Mouse (Mus musculus) stomach, embryonic 15.5 days (tissue): ENCODE data around the gene Itk. TPM values are rescaled to one million over a fixed set of nuclear protein-coding genes. Genes with fewer than 3 reads are reported as not detected.

Experiments
- ATAC-seq: fragments of 200-750 bp; cut with Nextera tagmentation; 2 replicates; pipeline ENCODE4 v1.8.0; 2017; ENCODE audit warnings: low read depth, moderate number of reproducible peaks, moderate TSS enrichment; ENCODE audit not compliant: insufficient read depth, low FRiP score
- H3K27ac ChIP-seq: fragments of 300-500 bp; sonication (generic); 2 replicates; pipeline ENCODE4 v1.5.1; 2015; ENCODE audit warnings: mild to moderate bottlenecking, inconsistent platforms
- H3K27me3 ChIP-seq: fragments of 300-500 bp; sonication (generic); replicated peaks from 2 replicates; pipeline ENCODE4 v1.6.1; 2015; ENCODE audit warnings: inconsistent platforms
- H3K36me3 ChIP-seq: fragments of 300-500 bp; sonication (generic); 2 replicates; pipeline ENCODE4 v1.6.1; 2015; ENCODE audit warnings: inconsistent platforms
- H3K4me1 ChIP-seq: fragments of 300-500 bp; sonication (generic); 2 replicates; pipeline ENCODE4 v1.6.1; 2015; ENCODE audit warnings: inconsistent platforms
- H3K4me2 ChIP-seq: fragments of 300-500 bp; sonication (generic); 2 replicates; pipeline ENCODE4 v1.6.1; 2015; ENCODE audit warnings: mild to moderate bottlenecking, inconsistent platforms
- H3K4me3 ChIP-seq: fragments of 300-500 bp; sonication (generic); replicated peaks from 2 replicates; pipeline ENCODE4 v1.5.1; 2015; ENCODE audit warnings: inconsistent platforms
- H3K9ac ChIP-seq: fragments of 300-500 bp; sonication (generic); 2 replicates; pipeline ENCODE4 v1.6.1; 2015; ENCODE audit warnings: inconsistent platforms
- H3K9me3 ChIP-seq: fragments of 300-500 bp; sonication (generic); 2 replicates; pipeline ENCODE4 v1.6.1; 2016; ENCODE audit warnings: inconsistent platforms
- WGBS: fragments of 180-500 bp; shearing (Covaris S2); methylation state at CpG from one replicate; pipeline ENCODE4 v1.1.7; 2015; 5-methylcytosine and 5-hydroxymethylcytosine counted together
- polyA plus RNA-seq: library from polyadenylated mRNA; unstranded; fragments of >200 nt; fragmentation: Nextera tagmentation; extraction: Ambion mirVana; gene quantifications from 2 replicates; pipeline ENCODE4 v1.2.1, GENCODE M21; 2015

The Itk gene
- polyA plus RNA-seq, 1 experiment from 2014 or later = 0.26 TPM

DNA sequence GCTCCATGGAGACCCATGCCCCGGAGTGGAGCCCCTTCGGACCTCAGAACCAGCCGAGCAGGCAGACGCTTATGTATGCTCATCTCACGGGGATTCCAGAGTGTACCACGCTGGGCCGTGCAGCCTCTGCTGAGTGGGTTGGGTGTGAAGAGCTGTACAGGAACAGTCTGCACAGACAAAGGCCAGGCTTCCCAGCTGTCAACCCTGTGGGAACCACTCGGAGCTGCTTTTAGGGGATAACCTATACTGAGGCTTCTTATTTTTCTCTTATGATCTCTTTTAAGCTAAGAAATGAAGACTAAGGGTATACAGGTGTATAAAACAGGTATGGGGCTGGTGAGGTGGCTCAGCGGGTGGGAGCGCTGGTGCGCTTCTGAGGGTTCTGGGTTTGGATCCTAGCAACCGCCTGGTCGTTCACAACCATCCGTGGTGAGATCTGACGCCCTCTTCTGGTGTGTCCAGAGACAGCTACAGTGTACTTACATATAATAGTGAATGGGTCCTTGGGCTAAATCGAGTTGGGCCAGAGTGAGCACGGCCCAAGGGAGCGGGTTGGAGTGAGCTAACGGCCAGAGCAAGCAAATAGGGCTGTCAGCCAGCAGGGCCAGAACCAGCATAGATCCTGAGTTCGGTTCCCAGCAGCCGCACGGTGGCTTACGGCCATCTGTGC, 87.6 kb downstream of the Itk start:
- Histone ChIP-seq H3K4me2 (no peak overlapping the region), H3K27ac (no peak overlapping the region), H3K36me3 (no peaks in the 10 kb centered on the region), H3K27me3 (no peaks in the 10 kb centered on the region), H3K9ac (no peak overlapping the region), H3K4me3 (no peak overlapping the region), H3K9me3 (no peaks in the 10 kb centered on the region), H3K4me1 (peaks cover 7% of the 10 kb centered on the region; the same call in 1 of the 2 replicates)
- no peak for ATAC-seq
- WGBS = 88% methylated on average over 23 of the region's 23 CpGs

DNA sequence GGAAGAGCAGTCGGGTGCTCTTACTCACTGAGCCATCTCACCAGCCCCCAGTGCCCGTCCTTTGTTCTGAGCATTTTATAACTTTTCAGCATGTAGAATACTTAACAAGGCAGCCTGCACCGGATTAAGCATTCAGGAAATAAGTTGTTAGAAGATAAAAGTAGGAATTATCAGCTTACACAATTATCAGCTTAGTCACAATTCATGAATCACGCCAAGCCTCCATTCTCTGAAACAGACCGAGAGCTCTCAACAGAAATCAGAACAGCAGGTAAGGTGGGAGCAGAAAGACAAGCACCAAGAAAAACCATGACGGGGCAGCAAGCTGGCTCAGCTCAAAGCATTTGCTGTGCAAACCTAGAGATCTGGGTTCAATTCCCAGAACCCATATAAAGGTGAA, 89.4 kb downstream of the Itk start:
- Histone ChIP-seq H3K27me3 (no peaks in the 10 kb centered on the region), H3K27ac (no peak overlapping the region), H3K4me2 (no peak overlapping the region), H3K4me3 (no peak overlapping the region), H3K9ac (no peak overlapping the region), H3K9me3 (no peaks in the 10 kb centered on the region), H3K4me1 (peaks cover 7% of the 10 kb centered on the region; the same call in 1 of the 2 replicates), H3K36me3 (no peaks in the 10 kb centered on the region)
- no peak for ATAC-seq
- 68% methylated on average over 6 of the region's 6 CpGs for WGBS

DNA sequence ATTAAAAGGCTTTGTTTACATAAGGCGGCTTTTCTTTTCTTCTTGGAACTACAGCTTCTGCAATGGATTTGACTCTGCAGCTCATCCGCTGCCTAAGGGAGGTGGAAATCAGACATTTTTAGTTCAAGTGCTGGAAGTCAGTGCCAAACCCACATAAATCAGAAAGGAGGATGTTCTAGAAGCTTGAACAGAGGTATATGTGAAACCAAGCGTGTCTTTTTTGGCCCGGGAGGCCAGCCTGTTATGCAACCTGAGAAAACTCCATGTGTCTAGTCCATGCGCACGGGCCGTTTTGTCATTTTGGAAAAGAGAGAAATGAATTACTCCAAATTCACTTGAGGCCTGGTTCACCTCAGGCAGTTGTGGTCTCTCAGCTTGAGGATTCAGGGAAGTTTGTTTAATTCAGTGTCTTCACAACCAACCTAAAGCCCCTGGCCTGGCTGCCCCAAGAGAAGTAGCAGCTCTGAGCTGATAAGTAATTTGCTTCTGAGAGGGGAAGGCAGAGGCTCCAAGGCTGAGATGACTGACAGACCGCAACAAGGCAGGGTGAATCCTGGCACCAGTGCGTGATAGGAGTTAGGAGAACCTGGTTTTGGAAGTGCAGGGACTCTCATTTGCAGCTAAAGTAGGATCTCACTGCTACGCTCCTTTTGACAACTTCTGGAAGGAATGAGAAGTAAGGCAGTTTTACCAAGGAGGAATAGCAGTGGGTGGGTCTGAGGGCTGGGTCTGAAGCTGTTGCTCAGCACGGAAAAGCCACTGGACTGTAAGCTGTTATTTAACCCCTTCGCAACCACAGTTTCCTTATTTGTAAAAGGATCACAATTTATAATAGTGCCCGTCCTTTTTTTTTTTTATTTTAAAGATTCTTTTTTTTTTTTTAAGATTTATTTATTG, 90.2 kb downstream of the Itk start:
- Histone ChIP-seq H3K4me1 (peaks cover 7% of the 10 kb centered on the region; the same call in 1 of the 2 replicates), H3K4me3 (no peak overlapping the region), H3K27me3 (no peaks in the 10 kb centered on the region), H3K27ac (peak overlapping the region; percentile 21; the same call in 1 of the 2 replicates), H3K4me2 (no peak overlapping the region), H3K9me3 (no peaks in the 10 kb centered on the region), H3K36me3 (no peaks in the 10 kb centered on the region), H3K9ac (no peak overlapping the region)
- 48% methylated on average over 13 of the region's 13 CpGs for WGBS
- ATAC-seq = no peak

DNA sequence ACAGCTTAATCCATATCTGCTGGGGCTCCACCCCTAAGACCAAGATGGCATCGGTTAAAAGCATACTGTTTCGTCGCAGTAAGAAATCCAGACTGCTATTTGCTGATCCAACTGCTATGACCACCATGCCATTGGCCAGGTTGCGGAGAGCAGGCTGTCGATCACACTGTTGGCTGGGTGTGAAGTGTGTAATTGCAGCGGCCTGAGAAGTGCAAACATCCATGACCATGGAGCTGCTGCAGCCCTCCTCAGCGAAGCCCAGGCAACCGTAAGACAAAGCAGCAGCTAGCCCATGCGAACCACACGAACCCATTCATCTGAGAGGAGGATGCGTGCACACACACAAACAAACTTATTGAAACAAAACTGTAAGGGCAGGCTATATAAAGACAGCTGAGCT, 94.9 kb downstream of the Itk start:
- H3K9ac ChIP-seq = no peak overlapping the region
- no peak overlapping the region for H3K4me3 ChIP-seq
- H3K4me1 ChIP-seq = peaks cover 10% of the 10 kb centered on the region; the same call in 1 of the 2 replicates
- no peaks in the 10 kb centered on the region for H3K36me3 ChIP-seq
- H3K9me3 ChIP-seq = no peaks in the 10 kb centered on the region
- H3K27me3 ChIP-seq = no peaks in the 10 kb centered on the region
- no peak overlapping the region for H3K4me2 ChIP-seq
- no peak for ATAC-seq
- no peak overlapping the region for H3K27ac ChIP-seq
- 83% methylated on average over 11 of the region's 11 CpGs for whole genome bisulfite sequencing

DNA sequence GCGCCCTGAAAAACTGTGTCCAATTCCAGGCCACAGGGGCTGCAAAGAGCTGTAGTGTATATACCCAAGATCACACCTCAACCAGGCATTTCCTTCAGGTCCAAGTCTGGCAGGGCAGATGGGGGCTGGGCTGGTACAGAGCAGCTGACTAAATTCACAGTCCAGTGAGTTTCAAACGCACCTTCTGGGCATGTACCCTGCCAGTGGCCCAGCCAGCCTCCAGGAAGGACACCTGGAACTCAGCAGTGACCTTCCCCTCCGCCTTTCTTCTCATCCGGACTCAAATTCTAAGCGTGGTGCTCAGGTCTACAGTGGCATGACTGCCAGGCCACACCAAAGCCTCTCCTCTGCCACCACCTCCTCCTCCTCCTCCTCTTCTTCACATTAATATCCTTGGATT, 95.8 kb downstream of the Itk start:
- Histone ChIP-seq H3K4me1 (peaks cover 3% of the 10 kb centered on the region; the same call in 1 of the 2 replicates), H3K4me2 (no peak overlapping the region), H3K4me3 (no peak overlapping the region), H3K27me3 (no peaks in the 10 kb centered on the region), H3K9me3 (no peaks in the 10 kb centered on the region), H3K36me3 (no peaks in the 10 kb centered on the region), H3K27ac (no peak overlapping the region), H3K9ac (no peak overlapping the region)
- WGBS = 86% methylated on average over 5 of the region's 5 CpGs
- ATAC-seq = no peak; the same call in 1 of the 2 replicates

DNA sequence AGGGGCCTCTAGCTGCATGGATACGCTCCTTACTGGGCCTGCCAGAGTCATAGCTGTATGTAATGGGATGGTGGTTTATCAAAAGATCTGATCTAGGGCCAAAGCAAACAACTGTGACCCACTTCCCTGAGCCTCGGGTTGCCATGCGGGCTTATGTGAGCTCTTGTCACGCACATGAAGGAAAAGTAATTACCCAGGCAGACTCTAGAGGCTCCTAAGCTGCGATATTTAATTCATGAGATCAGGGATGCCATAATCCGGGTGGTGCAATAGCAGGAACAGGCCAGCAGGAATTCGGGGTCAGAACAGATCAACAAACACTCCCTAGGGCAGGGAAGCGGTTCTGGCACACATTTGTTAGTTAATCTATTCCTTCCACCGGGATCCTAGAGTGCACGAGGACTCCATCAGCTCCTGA, 98.3 kb downstream of the Itk start:
- Histone ChIP-seq H3K27ac (no peak overlapping the region), H3K9me3 (no peaks in the 10 kb centered on the region), H3K4me1 (peaks cover 3% of the 10 kb centered on the region; the same call in 1 of the 2 replicates), H3K4me2 (no peak overlapping the region), H3K9ac (no peak overlapping the region), H3K36me3 (no peaks in the 10 kb centered on the region), H3K4me3 (no peak overlapping the region), H3K27me3 (no peaks in the 10 kb centered on the region)
- 34% methylated on average over 10 of the region's 10 CpGs for WGBS
- ATAC-seq = no peak

DNA sequence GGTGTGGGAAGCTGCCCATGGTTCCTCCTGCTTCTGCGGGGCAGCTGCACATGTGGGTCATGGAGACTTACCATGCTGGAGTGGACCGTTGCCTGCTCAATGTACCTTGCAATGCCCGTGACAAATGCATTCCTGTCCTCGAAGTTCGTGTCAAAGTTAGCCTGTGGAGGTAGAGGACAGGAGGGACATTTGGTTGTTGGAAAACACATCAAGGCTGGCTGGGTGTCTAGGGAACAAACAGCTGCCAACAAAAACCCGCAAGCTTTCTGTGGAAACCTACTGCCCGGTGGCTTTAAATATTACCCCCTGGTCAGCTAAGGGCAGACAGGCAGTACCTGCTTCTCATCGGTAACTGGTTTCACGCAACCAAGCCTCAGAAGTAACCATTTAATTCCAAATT, 99.8 kb downstream of the Itk start:
- Histone ChIP-seq H3K4me1 (peaks cover 3% of the 10 kb centered on the region; the same call in 1 of the 2 replicates), H3K9ac (no peak overlapping the region), H3K27ac (no peak overlapping the region), H3K27me3 (no peaks in the 10 kb centered on the region), H3K36me3 (no peaks in the 10 kb centered on the region), H3K4me2 (no peak overlapping the region), H3K4me3 (no peak overlapping the region), H3K9me3 (no peaks in the 10 kb centered on the region)
- 91% methylated on average over 9 of the region's 9 CpGs for WGBS
- ATAC-seq = no peak

DNA sequence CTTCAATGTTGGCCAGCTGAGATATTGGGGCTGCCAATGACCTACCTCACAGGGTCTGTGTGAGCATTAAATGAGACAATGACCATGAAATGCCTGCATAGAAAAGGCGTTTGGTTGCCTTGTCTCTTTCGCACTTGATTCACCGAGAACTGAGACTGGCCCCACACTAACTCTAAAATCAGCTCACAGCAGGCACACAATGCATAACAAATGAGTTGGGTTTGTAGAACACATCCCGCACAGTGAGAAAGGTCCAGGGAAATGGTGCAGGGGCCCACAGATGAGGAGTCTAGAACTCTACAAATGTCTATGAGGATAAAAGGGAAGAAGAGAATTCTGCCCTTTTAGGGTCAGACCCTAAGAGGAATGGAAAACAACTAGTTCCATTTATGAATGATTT, 100.3 kb downstream of the Itk start:
- Histone ChIP-seq H3K27ac (no peak overlapping the region), H3K4me1 (peaks cover 3% of the 10 kb centered on the region; the same call in 1 of the 2 replicates), H3K27me3 (no peaks in the 10 kb centered on the region), H3K36me3 (no peaks in the 10 kb centered on the region), H3K9ac (no peak overlapping the region), H3K4me2 (no peak overlapping the region), H3K9me3 (no peaks in the 10 kb centered on the region), H3K4me3 (no peak overlapping the region)
- WGBS = 85% methylated on average over 4 of the region's 4 CpGs
- no peak for ATAC-seq

DNA sequence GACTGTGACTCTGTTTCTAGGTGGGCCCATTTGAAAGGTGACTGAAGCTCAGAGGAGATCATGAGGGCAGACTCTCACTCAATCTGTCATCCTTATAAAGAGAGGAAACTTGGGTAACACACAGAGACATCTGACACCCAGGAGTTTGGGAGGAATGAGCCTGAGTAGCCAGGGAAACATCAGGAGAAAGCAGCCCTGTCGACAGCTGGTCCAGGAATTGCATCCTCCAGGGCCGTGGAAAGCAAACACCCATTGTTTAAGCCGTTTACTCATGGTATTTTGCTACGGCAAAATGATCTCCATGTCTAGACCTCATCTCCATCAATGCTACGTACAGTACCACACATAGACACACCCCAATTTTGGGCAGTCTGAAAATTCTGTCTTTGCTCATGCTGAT, 101.2 kb downstream of the Itk start:
- Histone ChIP-seq H3K36me3 (no peaks in the 10 kb centered on the region), H3K9me3 (no peaks in the 10 kb centered on the region), H3K4me3 (no peak overlapping the region), H3K9ac (no peak overlapping the region), H3K27ac (no peak overlapping the region), H3K4me2 (no peak overlapping the region), H3K4me1 (peaks cover 3% of the 10 kb centered on the region; the same call in 1 of the 2 replicates), H3K27me3 (no peaks in the 10 kb centered on the region)
- no peak for ATAC-seq
- WGBS = 48% methylated on average over 5 of the region's 5 CpGs

DNA sequence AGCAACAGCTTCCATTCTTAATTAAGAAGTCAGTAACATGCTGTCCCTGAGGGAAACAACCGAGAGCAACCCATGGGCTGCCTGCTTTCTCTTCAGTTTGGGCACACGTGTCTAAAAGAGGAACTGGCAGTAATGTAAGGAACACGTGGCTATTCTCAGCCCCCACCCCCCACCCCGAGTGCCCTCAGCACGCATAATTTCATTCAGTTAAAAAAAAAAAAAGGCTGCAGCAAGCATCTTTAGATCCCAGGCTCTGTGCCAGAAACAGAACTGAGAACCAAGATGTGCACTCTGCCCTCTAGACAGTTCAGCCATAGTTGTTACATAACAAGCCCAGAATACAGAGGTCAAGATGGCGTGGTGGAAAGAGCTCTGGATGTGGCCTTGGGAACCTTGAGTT, 102.5 kb downstream of the Itk start:
- H3K4me2 ChIP-seq = no peak overlapping the region
- peaks cover 3% of the 10 kb centered on the region; the same call in 1 of the 2 replicates for H3K4me1 ChIP-seq
- H3K27me3 ChIP-seq = no peaks in the 10 kb centered on the region
- no peak overlapping the region for H3K9ac ChIP-seq
- H3K36me3 ChIP-seq = no peaks in the 10 kb centered on the region
- 53% methylated on average over 6 of the region's 6 CpGs for WGBS
- no peak overlapping the region for H3K4me3 ChIP-seq
- H3K27ac ChIP-seq = no peak overlapping the region
- H3K9me3 ChIP-seq = no peaks in the 10 kb centered on the region
- ATAC-seq = no peak

DNA sequence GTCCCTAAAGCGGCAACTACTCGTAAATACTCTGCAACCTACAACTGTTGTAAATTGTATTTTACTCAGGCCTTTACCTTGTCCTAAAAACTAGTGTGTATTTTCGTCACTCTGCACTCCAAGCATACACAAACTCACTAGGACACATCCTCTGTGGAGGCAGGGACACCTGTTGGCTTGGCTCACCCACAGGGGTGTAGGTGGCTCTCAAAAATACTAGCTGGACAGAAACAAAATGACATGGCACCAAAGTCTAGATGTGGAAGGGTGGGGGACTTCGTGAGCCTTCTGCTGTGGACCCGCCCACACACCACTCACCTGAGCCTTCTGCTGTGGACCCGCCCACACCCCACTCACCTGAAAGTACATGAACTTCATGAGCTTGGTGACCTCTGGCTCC, 105.5 kb downstream of the Itk start:
- no peak overlapping the region for H3K4me2 ChIP-seq
- no peak overlapping the region for H3K4me3 ChIP-seq
- no peaks in the 10 kb centered on the region for H3K4me1 ChIP-seq
- H3K27ac ChIP-seq = no peak overlapping the region
- WGBS = 85% methylated on average over 6 of the region's 6 CpGs
- no peaks in the 10 kb centered on the region for H3K27me3 ChIP-seq
- no peak overlapping the region for H3K9ac ChIP-seq
- H3K36me3 ChIP-seq = no peaks in the 10 kb centered on the region
- no peaks in the 10 kb centered on the region for H3K9me3 ChIP-seq
- no peak for ATAC-seq

DNA sequence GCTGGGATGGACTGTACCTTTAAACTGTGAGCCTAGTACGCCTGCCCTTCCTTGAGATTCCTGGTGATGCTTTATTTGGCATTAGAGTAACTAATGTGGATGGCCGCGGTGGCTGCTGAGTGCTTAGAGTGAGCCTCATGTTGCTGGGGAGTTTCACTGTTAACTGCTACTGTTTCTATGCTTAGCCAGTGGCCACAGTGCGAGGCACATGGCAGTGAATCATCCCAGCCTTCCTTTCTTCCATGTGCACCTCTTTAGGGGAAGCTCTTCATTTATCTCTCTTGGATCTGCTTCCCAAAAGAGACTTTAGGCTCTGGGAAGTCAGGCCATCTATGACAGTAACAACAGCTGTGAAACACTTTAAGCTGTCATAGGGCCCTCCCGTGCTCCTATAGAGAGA, 106.7 kb downstream of the Itk start:
- H3K9me3 ChIP-seq = no peaks in the 10 kb centered on the region
- H3K36me3 ChIP-seq = no peaks in the 10 kb centered on the region
- no peak overlapping the region for H3K9ac ChIP-seq
- WGBS = 84% methylated on average over 5 of the region's 5 CpGs
- no peaks in the 10 kb centered on the region for H3K4me1 ChIP-seq
- H3K4me3 ChIP-seq = no peak overlapping the region
- H3K4me2 ChIP-seq = no peak overlapping the region
- H3K27me3 ChIP-seq = no peaks in the 10 kb centered on the region
- no peak for ATAC-seq
- H3K27ac ChIP-seq = no peak overlapping the region
